ENCODE assay signal across 8 mouse cellular contexts in genomic region chr3:127225167-127225798, GRCm38 (mm10).
DNase-seq lines count a peak whose midpoint lies in the region; ATAC-seq and TF ChIP-seq lines count a peak whose summit lies in the region.

No protein-coding gene starts in this region.

- DNase-seq in heart, postnatal 36 days: no peak
- peak; percentile 32 for DNase-seq in R1 (ENCODE audit: low read depth, low spot score)
- no peak for DNase-seq in liver, postnatal 0 days
- no peak for DNase-seq in adrenal gland, adult 18-20 months (ENCODE audit: low spot score in 2 of 2)
- no peak for DNase-seq in kidney, postnatal 14 days

- H3K27me3 ChIP-seq in heart, embryonic 13.5 days (replicated peaks): no peaks in the 10 kb centered on the region
- peaks cover 6% of the 10 kb centered on the region; the same call in 1 of the 2 replicates for H3K27me3 ChIP-seq in forebrain, embryonic 13.5 days
- H3K27me3 ChIP-seq in liver, postnatal 0 days (ENCODE audit: insufficient read depth, low read length): no peaks in the 10 kb centered on the region; the same call in 1 of the 2 replicates

- peak overlapping the region; percentile 55 for H3K9ac ChIP-seq in heart, embryonic 13.5 days
- H3K9ac ChIP-seq in forebrain, embryonic 13.5 days: peak overlapping the region; percentile 62
- H3K9ac ChIP-seq in liver, postnatal 0 days (replicated peaks): no peak overlapping the region

- H3K27ac ChIP-seq in heart, embryonic 13.5 days (replicated peaks): no peak overlapping the region
- peak overlapping the region; percentile 65 for H3K27ac ChIP-seq in forebrain, embryonic 13.5 days
- H3K27ac ChIP-seq in liver, postnatal 0 days (ENCODE audit: low read depth): no peak overlapping the region

- intact Hi-C loops in heart, postnatal 36 days (cut with DNase I): no loop called here

- no peak for TF ChIP-seq CTCF in liver, postnatal 0 days (IDR thresholded peaks at IDR 0.05; ENCODE audit: low read depth)

- WGBS in heart, embryonic 13.5 days: 17% methylated on average over 16 of the region's 16 CpGs
- WGBS in forebrain, embryonic 13.5 days: 2% methylated on average over 16 of the region's 16 CpGs
- 19% methylated on average over 16 of the region's 16 CpGs for WGBS in liver, postnatal 0 days (ENCODE audit: insufficient replicate concordance)

- H3K4me2 ChIP-seq in heart, embryonic 13.5 days: peak overlapping the region; percentile 84
- H3K4me2 ChIP-seq in forebrain, embryonic 13.5 days: peak overlapping the region; percentile 61
- no peak overlapping the region; the same call in 1 of the 2 replicates for H3K4me2 ChIP-seq in liver, postnatal 0 days (ENCODE audit: low read depth, low read length)

- H3K4me1 ChIP-seq in heart, embryonic 13.5 days: peaks cover 13% of the 10 kb centered on the region
- H3K4me1 ChIP-seq in forebrain, embryonic 13.5 days: peaks cover 20% of the 10 kb centered on the region
- no peaks in the 10 kb centered on the region for H3K4me1 ChIP-seq in liver, postnatal 0 days (ENCODE audit: insufficient read depth)

- no peaks in the 10 kb centered on the region for H3K36me3 ChIP-seq in heart, embryonic 13.5 days
- no peaks in the 10 kb centered on the region for H3K36me3 ChIP-seq in forebrain, embryonic 13.5 days (ENCODE audit: poor library complexity, severe bottlenecking)
- no peaks in the 10 kb centered on the region for H3K36me3 ChIP-seq in liver, postnatal 0 days (replicated peaks; ENCODE audit: insufficient read depth, low read length)

- no peak for ATAC-seq in heart, embryonic 13.5 days (ENCODE audit: extremely low read depth, insufficient number of reproducible peaks, low FRiP score, low TSS enrichment)
- ATAC-seq in forebrain, embryonic 13.5 days: peak; percentile 68
- no peak for ATAC-seq in liver, postnatal 0 days
- no peak for ATAC-seq in CD4-positive, CD25-positive, alpha-beta regulatory T cell, adult 4 months

- TF ChIP-seq EP300 in liver, postnatal 0 days (IDR thresholded peaks at IDR 0.05; ENCODE audit: low read depth): no peak

- H3K9me3 ChIP-seq in heart, embryonic 13.5 days: no peaks in the 10 kb centered on the region
- no peaks in the 10 kb centered on the region for H3K9me3 ChIP-seq in forebrain, embryonic 13.5 days (replicated peaks)
- H3K9me3 ChIP-seq in liver, postnatal 0 days (ENCODE audit: low read length): no peaks in the 10 kb centered on the region

- peak overlapping the region; percentile 48 for H3K4me3 ChIP-seq in heart, embryonic 13.5 days
- peak overlapping the region; percentile 45 for H3K4me3 ChIP-seq in forebrain, embryonic 13.5 days
- H3K4me3 ChIP-seq in liver, postnatal 0 days (ENCODE audit: low read depth, low read length): 0 out of 2 replicates have a peak overlapping the region, but pooled peaks have one; percentile 4
